Mouse (Mus musculus) thymus, adult 18-20 months (tissue): ENCODE measurements around the gene Rpl36.
"Not testable (repeated sequence)": the region's sequence is repeated elsewhere in the genome, so short reads cannot be mapped to it uniquely, and the experiment has no call there.

Experiments used
- DNase-seq, 2 experiments: peaks; one replicate each; pipeline ENCODE4 v3.0.0; 2022; ENCODE audit warnings: mixed read lengths in 2 of 2

Rpl36 gene

DNA sequence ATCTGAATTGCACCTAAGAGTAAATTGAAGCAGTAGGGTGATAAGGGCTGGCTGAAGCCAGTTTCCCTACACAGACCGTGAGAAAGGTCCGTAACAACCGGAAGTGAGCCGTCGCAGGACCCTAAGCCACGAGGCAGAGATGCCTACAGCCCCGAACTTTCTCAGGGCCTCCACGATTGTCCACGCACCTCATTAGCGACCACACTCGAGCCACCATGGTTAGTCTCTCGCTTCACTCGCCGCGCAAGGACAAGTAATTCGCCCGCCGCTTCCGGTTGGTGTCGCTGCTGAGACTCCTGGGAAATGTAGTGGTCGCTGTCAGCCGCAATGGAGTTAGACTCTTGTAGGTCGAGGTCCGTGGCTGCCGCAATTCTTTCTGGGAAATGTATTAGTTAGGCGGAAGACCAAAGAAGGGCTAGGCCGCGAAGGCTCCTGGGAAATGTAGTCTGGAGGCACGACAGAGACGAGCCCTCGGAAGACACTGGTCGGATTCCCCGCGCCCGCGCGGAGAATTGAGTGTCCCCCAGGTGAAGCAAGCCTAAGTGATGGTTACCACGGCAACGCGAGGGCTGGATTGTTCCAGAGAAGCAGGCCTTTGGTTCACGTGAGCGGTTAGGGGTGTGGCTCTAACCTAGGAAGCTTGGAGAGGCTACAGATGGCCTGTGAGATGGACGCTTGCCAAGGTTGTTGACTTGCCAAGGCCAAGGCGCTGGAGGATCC lies 3.6 kb upstream of the Rpl36 start, which contains the start of gene 2410015M20Rik:
Gene 2410015M20Rik (minus strand): TSS at position 320 of the 720 bp plus-strand sequence.
- DNase-seq, result peak; percentile 90 to 95

DNA sequence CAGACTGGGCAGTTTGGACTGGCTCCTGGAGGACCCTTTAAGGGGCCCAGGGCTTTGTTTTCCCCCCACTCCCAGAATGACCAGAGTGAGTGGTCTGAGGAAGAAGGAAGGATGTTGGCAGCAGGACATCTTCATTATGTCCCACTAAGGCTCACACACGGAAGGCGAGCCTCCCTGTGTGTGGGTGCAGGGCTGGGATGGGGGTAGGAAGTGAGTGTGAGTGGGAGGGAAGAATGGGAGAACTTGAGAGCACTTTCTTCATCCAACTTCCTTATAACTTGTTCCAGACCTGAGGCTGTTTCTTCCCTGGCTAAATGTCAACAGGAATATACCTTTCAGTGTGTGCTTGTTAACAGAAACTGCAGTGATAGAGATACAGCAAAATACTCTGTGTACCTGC lies 1.9 kb upstream of the Rpl36 start:
- no peak for DNase-seq

DNA sequence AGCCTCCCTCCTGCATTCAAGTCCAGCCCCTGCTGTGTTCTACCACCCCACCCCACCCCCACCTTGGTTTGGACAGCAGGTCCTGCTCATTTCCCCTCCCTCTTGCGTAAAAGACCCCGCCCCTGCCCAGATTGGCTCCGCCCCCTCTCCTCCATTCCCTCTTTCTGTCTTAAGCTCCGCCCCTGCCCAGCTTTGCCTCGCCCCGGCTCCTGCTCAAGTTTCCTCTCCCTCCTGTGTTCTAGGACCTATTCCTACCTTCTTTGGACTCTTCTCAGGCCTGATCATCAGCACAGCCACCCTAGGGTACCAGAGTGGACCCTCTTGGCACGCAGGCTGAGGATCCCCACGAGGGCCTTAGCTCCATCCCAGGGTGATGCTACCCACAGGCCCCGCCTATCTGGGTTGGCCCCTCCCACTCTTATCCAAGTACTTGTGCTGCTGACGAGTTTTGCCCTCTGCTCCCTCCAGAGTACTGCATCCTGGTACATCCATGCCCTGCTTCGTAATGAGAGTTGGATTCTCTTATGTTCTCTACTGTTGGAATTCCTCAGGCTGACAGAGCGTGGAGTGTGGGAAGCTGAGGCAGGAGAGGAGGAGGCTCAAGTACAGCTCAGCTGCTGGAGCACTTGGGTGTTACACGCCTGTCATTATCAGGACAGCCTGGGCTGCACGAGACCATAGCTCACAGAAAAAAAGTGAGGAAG lies 1.2 kb upstream of the Rpl36 start:
- DNase-seq, result no peak

DNA sequence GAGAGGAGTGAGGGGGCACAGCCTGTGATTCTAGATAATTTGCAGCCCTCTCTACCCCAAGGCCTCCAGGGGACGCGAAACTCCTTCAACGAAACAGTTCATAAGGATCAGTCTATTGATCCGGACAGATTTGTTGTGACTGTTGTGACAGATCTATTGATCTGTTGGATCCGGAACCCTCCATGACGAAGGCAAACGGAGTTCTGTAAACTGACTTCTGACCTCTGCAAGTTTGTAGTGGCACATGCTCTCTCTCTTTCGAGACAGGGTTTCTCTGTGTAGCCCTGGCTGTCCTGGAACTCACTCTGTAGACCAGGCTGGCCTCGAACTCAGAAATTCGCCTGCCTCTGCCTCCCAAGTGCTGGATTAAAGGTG lies 664 bp upstream of the Rpl36 start:
- not testable (repeated sequence) for DNase-seq

DNA sequence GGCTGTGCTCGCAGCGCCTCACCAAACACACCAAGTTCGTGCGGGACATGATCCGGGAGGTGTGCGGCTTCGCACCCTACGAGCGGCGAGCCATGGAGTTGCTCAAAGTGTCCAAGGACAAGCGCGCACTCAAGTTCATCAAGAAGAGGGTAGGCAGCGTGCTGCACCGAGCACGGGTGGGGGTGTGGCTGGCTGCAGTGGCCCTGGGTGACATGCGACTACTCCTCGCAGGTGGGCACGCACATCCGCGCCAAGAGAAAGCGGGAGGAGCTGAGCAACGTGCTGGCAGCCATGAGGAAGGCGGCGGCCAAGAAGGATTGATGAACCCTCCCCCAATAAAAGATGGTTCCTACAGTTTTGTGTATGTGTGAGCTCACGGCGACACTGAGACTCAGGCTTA lies 677 bp downstream of the Rpl36 start:
- DNase-seq, result not testable (repeated sequence)

DNA sequence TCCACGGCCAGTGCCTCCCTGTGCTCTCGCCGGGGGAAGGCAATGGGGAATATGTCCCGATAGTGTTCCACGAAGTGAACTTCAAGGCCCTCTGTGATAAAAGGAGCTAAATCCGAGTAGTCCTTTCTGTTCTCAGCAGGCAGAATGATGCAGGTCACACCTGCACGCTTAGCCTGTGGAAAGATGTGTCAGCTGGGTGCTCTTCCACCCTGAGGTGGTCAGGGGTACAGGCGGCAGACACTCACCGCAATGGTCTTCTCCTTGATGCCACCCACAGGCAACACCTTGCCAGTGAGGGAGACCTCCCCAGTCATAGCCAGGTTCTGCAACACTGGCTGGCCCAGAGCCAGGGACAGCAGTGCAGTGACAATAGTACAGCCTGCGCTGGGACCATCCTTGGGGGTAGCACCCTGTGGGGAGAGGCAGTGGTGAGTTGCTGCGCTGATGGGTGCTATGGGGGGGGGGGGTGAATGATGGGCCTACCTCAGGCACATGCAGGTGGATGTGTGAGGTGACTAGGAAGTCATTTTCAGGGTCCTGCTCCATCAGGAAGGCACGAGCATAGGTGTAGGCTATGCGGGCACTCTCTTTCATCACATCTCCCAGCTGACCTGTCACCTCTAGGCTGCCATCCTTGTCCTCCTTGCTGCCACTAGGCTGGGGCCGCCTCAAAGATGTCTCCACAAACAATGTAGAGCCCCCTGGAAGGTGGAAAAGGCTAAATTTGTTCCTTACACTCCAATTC lies 1.3 kb downstream of the Rpl36 start:
- DNase-seq, result no peak

DNA sequence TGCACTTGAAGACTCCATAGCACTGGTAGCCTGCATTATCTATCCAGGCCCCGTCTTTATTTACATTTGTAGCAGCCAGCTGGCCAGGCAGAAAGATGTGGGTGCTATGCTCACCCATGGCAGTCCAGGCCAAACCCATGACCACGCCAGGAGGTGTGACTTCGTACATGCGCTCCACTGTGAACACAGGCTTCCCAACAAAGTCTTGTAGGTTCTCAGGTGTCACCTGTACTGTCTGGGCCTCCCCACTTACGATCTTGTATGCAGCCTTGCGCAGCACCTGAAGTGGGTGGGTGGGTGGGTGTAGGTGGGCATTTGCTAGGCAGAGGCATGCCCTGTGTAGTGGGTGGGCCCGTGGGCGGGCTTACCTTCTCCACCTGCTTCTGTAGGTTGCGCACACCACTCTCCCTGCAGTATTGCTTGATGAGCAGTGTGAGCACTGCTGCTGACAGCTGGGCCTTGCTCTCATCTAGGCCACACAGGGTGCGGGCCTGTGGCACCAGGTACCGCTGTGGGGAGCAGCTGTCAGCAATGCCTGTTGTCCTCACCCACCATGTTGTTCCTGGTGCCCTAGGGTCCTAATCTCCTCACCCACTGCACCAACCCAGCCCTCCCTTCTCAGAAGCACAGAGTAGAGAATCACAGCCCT lies 2.0 kb downstream of the Rpl36 start:
- DNase-seq, result no peak

DNA sequence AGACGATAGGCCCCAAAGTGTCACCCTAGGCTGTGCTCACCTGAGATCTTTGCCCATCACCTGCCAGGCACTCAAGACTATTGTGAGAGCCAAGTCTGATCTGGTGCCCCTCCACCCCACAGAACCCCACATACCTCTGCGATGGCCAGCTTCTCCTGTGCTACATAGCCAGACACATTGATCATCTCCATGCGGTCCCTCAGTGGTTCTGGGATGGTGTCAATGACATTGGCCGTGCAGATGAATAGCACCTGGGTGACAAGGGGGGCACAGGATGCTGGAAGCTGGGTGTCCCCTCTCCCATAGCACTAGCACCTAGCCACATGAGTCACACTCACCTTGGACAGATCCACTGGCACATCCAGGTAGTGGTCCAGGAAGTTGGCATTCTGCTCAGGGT lies 2.6 kb downstream of the Rpl36 start:
- no peak for DNase-seq

DNA sequence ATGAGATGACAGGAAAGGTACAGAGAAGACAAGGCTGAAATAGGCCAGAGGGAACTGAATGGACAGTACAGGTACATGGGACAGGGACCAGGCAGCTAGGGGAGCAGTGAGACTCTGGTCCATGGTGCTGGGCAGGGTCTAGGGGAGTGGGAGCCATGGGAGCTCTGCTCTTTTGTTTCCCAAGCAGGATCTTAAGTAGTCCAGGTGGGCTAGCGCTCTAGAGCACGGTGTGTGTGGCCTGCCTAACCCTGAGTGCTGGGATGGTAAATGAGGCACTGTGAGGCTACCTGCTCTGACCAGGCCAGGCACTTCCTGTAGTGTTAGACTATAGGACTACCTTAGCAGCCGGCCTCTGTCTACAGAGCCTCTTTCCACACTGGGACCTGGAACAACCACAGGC lies 3.5 kb downstream of the Rpl36 start:
- DNase-seq, result no peak

DNA sequence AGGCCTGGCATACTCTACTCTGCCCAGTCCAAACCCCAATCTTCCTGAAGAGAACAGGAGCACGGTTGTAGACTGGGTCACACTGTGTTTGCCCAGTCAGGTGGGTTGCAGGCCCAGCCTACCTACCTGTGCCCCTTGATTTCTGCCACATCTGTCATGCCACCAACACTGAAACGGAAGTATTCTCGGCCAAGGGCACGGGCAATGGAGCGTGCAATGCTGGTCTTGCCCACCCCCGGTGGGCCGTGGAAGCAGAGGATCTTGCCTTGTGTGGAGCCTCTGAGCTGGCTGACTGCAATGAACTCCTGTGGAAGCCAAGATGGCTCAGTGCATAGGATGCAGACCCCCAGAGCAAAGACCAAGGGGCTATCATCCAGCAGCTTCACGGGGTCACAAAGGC lies 4.4 kb downstream of the Rpl36 start:
- no peak for DNase-seq

DNA sequence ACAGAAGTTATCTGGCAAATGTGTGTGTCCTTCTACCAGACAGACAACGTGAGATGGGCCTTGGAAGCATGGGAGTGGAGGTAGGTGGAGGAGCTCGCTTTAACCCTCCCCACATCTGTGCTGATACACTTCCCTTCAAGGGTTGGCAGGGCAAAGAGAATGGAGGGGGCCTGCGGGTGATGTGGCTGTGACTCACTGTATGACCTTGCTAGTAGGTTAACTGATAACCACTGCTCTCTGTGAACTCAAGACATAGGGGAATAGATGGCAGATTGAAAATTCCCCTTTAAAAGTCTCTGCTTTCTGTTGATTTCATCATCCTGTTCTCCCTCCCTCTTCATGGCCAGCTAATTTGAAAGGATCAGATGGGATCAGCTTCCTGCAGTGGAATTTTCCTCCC lies 12.3 kb downstream of the Rpl36 start:
- DNase-seq, result no peak

DNA sequence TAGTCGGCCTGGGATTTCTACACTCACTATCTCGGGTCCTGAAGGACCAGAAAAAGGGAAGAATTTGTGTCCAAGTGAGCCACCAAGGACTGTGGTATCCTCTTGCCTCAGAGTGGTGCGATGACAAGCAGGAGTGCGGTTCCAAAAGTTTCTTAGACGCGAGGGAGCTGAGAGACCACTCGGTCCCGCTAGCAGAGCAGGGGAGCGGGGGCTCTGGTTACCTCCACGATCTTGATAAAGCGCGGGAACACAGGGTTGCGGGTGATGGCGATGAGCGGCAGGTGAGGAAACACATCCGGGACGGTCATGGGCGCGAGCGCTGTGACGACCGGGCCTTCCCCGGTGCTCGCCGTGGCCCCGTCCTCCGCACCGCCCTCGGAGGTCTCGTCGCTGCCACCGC lies 13.0 kb downstream of the Rpl36 start:
- no peak for DNase-seq

DNA sequence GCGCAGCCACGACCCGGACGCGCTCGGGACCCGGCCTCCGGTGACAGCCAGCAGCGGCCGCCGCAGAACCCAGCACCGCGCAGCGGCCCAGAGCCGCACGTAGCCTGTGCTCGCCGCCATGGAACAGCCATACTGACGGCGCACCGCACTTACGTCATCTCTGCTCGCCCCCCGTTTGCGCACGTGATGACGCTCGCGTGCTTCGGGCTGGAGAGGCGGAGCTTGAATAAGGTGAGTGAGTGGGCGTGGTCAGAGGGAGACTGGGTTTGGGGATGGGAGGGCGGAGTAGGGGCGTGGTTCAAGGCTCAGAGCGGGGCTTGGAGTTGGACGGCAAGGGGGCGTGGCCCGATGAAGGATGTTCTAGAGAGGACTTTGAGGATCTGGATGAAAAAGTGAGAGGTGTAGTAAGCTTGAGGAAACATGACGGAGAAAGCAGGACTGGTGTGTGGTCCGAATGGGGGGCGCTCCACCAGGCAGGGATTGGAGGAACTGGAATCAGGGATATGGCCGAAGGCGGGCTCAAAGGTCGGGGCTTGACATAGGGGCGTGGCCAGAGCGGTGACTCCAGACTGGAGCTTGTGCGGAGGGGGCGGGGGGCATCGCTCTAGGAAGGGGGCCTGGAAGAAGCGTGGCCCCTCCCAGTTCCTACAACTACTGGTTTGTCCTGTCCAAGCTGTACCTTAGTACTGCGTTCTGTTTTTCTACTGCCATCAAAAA lies 13.7 kb downstream of the Rpl36 start, which contains the start of gene Lonp1:
Gene Lonp1 (minus strand): TSS at position 134 of the 717 bp plus-strand sequence.
- peak; percentile 89 to 95 for DNase-seq

DNA sequence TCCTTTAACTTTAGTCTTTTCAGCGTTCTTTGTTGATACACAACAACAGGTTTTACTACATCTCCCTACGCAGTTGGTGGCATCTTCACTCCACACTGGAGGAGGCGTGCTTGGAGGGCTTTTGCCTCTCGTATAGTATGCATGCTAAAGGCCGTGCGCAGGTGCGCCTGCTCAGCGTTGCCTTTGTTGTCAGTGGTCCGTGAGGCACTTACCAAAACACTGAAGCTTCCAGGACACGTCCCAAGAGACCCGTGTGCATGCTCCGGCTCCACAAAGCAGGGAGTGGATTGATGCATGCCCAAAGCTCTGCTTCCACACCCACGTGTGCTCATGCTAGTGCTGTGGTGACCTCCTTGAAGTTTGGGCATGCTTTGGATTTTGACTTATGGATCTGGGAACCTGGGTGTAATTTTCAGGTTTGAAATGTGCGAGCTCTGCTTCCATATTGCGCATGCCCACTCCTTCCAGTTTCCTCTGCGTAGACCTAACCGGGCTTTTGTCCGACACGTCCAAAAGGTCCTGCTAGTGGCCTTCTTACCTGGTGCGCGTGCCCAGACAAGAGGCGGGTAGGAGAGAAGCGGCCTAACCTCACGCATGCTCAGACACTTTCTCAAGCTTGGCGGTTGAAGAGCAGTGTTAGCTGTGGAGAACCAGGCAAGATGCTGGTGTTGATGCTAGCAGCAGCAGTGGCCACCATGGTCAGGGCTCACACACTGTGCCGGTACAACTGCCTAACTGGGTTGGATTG lies 14.5 kb downstream of the Rpl36 start, which contains the start of gene Catsperd:
Gene Catsperd (plus strand): TSS at position 614 of the 748 bp plus-strand sequence.
- DNase-seq, result no peak

DNA sequence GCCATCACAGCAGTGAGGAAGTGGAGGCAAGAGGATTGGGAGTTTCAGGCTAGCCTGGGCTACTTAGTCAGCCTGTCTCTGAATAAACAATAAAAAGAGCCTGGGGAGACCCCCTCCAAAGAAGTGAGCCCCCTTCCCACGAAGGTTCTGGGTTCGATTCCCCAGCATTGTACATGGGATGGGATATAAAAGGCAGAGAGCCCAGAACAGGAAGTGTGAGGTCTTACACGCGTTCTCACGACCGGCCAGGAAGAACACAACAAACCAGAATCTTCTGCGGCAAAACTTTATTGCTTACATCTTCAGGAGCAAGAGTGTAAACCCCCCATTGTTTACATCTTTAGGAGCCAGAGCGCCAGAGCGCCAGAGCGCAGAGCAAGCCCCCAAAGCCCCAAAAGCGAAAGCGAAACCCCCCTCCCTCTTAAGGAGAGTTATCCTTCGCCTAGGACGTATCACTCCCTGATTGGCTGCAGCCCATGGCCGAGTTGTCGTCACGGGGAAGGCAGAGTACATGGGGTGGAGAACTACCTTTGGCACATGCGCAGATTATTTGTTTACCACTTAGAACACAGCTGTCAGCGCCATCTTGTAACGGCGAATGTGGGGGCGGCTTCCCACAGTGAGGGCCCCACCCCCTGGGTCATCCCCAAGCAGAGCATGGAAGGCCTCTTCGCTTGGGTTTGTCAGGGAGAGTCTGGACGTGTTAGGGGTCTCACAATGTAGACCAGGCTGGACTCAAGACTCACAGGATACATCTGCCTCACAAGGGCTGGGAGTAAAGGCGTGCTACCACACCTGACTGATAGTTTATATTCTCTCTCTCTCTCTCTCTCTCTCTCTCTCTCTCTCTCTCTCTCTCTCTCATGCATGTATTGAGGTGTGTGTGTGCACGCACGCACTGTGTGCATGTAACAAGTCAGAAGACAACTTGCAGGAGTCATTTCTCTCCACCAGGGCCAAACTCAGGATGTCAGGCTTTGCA lies 16.9 kb downstream of the Rpl36 start:
- DNase-seq, result not testable (repeated sequence)

DNA sequence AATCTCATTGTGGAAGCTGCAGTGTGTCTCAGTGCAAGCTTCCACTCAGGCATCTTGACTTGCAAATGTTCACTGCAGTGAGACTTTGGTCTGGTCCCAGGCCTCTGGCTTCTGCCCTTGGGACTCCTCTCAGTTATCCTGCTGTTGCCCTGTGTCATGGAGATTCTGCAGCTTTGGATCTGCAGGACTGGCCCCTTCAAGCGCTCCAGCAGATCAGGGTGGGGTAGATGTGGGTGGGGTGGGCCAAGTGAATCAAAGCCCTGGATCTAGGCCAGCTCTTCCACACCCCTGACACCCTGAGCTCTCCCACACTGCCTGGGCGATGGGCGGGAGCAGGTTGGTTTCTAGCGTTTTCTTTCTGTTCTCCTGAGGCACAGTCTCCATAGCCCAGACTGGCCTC lies 18.6 kb downstream of the Rpl36 start:
- DNase-seq, result no peak

DNA sequence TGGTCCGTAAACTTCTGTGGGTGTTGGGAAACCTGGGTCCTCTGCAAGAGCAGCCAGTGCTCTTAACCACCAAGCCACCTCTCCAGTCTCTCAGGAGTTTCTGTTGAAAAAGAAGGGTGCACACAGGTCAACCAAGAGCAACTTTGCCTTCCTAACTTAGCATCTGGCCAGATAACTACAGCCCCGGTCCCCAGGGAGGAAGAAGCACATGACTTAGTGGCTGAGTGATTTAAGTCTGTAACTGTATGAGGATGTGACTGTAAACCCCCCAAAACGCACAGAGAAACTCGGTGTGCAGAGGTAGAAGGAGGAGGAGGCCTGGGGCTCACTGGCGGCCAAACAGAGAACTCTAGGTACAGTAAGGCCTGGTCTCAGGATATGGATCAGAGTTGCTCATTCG lies 20.8 kb downstream of the Rpl36 start:
- no peak for DNase-seq

DNA sequence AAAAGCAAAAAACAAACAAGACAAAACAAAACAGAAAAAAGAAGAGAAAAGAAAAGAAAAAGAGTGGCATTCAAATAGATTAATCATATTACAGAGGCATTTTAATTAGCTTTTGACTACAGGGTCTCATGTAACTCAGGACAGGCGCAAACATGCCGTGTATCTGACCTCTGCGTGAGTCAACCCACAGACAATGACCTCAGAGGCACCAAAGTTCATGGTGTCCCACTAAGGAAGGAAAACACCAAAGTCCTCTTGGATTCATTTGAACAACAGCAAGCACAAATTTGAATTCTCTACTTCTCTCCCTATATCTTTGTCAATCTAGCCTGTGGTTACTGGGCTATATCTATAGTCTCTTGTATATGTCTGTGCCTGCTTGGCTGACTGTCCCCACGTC lies 30.0 kb downstream of the Rpl36 start:
- no peak for DNase-seq

DNA sequence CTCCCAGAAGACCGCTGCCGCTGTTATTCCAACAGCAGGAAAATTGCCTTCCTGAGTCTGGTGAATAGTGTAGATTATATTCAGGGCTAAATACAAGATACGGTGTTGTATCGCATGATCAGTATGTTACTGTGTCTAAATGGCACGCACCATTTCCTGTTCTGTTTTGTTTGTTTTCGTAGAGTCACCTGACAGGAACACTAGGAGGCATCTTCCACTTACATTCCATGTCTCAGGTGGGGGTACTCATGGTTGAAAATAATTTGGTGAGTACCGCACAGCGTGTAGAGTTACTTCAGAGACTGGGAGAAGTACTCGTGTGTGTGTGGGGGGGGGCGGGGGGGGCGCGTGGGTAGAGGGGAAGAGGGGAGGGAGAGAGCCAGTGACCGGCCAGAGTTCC lies 34.3 kb downstream of the Rpl36 start:
- DNase-seq, result no peak

DNA sequence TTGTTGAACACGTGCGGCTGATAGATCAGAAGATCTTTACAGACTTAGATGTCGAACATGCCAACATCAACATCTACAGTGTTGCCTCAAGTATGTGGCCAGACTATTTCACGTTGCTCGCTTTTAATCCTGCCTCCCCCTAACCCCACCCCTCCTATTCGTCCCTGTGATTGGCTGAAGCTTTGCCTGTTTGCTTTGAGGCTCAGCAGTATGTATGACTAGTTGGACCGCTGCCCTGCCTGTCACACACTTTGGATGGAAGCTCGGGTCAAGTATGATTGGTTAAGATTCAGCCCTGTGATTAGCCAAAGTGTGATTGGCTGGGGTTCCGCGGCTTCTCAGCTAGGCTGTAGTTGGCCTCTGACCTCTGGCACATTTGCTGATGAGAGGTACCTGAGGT lies 38.6 kb downstream of the Rpl36 start:
- no peak for DNase-seq
